8 mouse cellular contexts compared by ENCODE assay signal in the genomic region with DNA sequence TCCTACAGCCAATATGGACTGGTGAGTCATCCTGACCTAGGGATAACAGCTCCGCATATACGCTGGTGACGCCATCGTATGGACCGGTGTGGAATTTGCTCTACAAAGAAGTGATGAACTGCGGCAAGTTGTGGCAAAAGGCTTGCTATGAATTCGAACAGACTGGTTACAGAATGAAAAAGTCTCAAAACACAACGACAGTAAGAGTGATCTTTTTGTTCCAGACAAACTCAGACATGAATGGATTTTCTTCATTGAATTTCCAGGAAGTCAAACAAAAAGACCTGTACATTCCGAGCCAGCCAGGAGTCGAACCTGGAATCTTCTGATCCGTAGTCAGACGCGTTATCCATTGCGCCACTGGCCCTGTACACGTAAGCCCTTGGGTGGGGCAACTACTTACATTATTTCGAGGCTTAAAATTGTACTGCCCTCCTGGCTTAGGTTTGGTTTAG. TPM values are rescaled to one million over a fixed set of nuclear protein-coding genes. Genes with fewer than 3 reads are reported as not detected.
DNase-seq lines count a peak whose midpoint lies in the region; ATAC-seq and TF ChIP-seq lines count a peak whose summit lies in the region.

No protein-coding gene starts in this region.

- peak overlapping the region; percentile 74; the same call in 1 of the 2 replicates for H3K27ac ChIP-seq in ES-E14 (ENCODE audit: insufficient read depth, low read depth, low read length, poor library complexity, severe bottlenecking)
- H3K27ac ChIP-seq in cerebellum, adult 2 months (ENCODE audit: insufficient read depth, low read length) = no peak overlapping the region
- peak overlapping the region; percentile 91 for H3K27ac ChIP-seq in forebrain, postnatal 0 days (ENCODE audit: low read depth, low read length)
- peak overlapping the region; percentile 96 for H3K27ac ChIP-seq in layer of hippocampus, adult 2 months
- H3K27ac ChIP-seq in neural tube, embryonic 14.5 days (ENCODE audit: low read depth, low read length) = peak overlapping the region; percentile 98

- TF ChIP-seq CTCF in cerebellum, adult 2 months (IDR thresholded peaks at IDR 0.05; ENCODE audit: borderline replicate concordance, insufficient read depth, low read depth, low read length) = no peak
- TF ChIP-seq CTCF in forebrain, postnatal 0 days (IDR thresholded peaks at IDR 0.05; ENCODE audit: low read depth) = peak; percentile 29; the same call in 1 of the 2 replicates
- peak; percentile 40 for TF ChIP-seq CTCF in layer of hippocampus, adult 2 months (conservative IDR thresholded peaks at IDR 0.05)
- TF ChIP-seq CTCF in lung, adult 2 months (IDR thresholded peaks at IDR 0.05; ENCODE audit: insufficient read depth, low read length) = no peak

- no peaks in the 10 kb centered on the region for H3K36me3 ChIP-seq in ES-E14 (ENCODE audit: control insufficient read depth, insufficient read depth, low read length, poor library complexity, severe bottlenecking)
- no peaks in the 10 kb centered on the region for H3K36me3 ChIP-seq in forebrain, postnatal 0 days (ENCODE audit: insufficient read depth)
- H3K36me3 ChIP-seq in neural tube, embryonic 14.5 days (ENCODE audit: control insufficient read depth, insufficient read depth, low read length) = no peaks in the 10 kb centered on the region

- DNase-seq in ES-E14 (ENCODE audit: low read depth, low spot score) = no peak
- DNase-seq in cerebellum, adult 2 months = peak; percentile 88 to 94
- DNase-seq in forebrain, postnatal 0 days = peak; percentile 95
- DNase-seq in heart, postnatal 36 days = peak; percentile 88 to 91
- DNase-seq in layer of hippocampus, adult 2 months (ENCODE audit: low spot score in 2 of 2) = peak; percentile 84 to 91
- DNase-seq in lung, adult 2 months = peak; percentile 80
- DNase-seq in testis, postnatal 14 days (ENCODE audit: low spot score) = peak; percentile 72

- H3K4me2 ChIP-seq in forebrain, postnatal 0 days (ENCODE audit: low read depth) = peak overlapping the region; percentile 46
- peak overlapping the region; percentile 75 for H3K4me2 ChIP-seq in neural tube, embryonic 14.5 days (ENCODE audit: low read depth, low read length)

- no peak for TF ChIP-seq POLR2A in cerebellum, adult 2 months (IDR thresholded peaks at IDR 0.05; ENCODE audit: borderline replicate concordance, insufficient read depth, low read length)
- TF ChIP-seq POLR2A in lung, adult 2 months (IDR thresholded peaks at IDR 0.05; ENCODE audit: borderline replicate concordance, extremely low read depth, low read depth, low read length) = no peak

- H3K4me1 ChIP-seq in ES-E14 (ENCODE audit: control insufficient read depth in 2 of 2, insufficient read depth in 2 of 2, low read length in 2 of 2, poor library complexity in 1 of 2) = peaks cover 3 to 4% of the 10 kb centered on the region in 2 experiments; a peak in 2 of 4 replicates
- no peaks in the 10 kb centered on the region; the same call in 1 of the 2 replicates for H3K4me1 ChIP-seq in cerebellum, adult 2 months (ENCODE audit: control insufficient read depth, insufficient read depth, low read length)
- peaks cover 11% of the 10 kb centered on the region; the same call in 1 of the 2 replicates for H3K4me1 ChIP-seq in forebrain, postnatal 0 days (ENCODE audit: insufficient read depth)
- no peaks in the 10 kb centered on the region; the same call in 1 of the 2 replicates for H3K4me1 ChIP-seq in lung, adult 2 months (ENCODE audit: control insufficient read depth, insufficient read depth, low read length)
- H3K4me1 ChIP-seq in neural tube, embryonic 14.5 days (ENCODE audit: control insufficient read depth, insufficient read depth, low read length) = peaks cover 7% of the 10 kb centered on the region

- ATAC-seq in forebrain, postnatal 0 days = peak; percentile 70
- ATAC-seq in neural tube, embryonic 14.5 days (ENCODE audit: low read depth) = peak; percentile 86

- H3K4me3 ChIP-seq in ES-E14 (ENCODE audit: insufficient read depth in 1 of 2, low read depth in 1 of 2, low read length in 2 of 2, poor library complexity in 1 of 2, severe bottlenecking in 1 of 2) = peak overlapping the region; percentile 74 to 91
- H3K4me3 ChIP-seq in cerebellum, adult 2 months (replicated peaks; ENCODE audit: insufficient read depth, low read depth, low read length) = peak overlapping the region; percentile 86
- H3K4me3 ChIP-seq in forebrain, postnatal 0 days (ENCODE audit: low read depth, low read length) = peak overlapping the region; percentile 52
- H3K4me3 ChIP-seq in layer of hippocampus, adult 2 months = peak overlapping the region; percentile 91
- H3K4me3 ChIP-seq in lung, adult 2 months (replicated peaks; ENCODE audit: extremely low read depth, low read depth, low read length) = peak overlapping the region; percentile 73
- H3K4me3 ChIP-seq in neural tube, embryonic 14.5 days (ENCODE audit: low read depth, low read length) = peak overlapping the region; percentile 75

- H3K27me3 ChIP-seq in cerebellum, adult 2 months (ENCODE audit: control insufficient read depth, insufficient read depth, low read length) = no peaks in the 10 kb centered on the region
- H3K27me3 ChIP-seq in forebrain, postnatal 0 days (ENCODE audit: insufficient read depth, low read length) = no peaks in the 10 kb centered on the region
- H3K27me3 ChIP-seq in neural tube, embryonic 14.5 days (ENCODE audit: control insufficient read depth, insufficient read depth, low read length) = no peaks in the 10 kb centered on the region

- WGBS in cerebellum, adult 2 months = under 1% methylated on average over 16 of the region's 16 CpGs
- 1% methylated on average over 16 of the region's 16 CpGs for WGBS in forebrain, postnatal 0 days
- WGBS in lung, adult 2 months = under 1% methylated on average over 16 of the region's 16 CpGs
- WGBS in neural tube, embryonic 14.5 days = under 1% methylated on average over 16 of the region's 16 CpGs

- H3K9me3 ChIP-seq in ES-E14 (ENCODE audit: control insufficient read depth, insufficient read depth, low read depth, low read length) = no peaks in the 10 kb centered on the region
- no peaks in the 10 kb centered on the region for H3K9me3 ChIP-seq in forebrain, postnatal 0 days (ENCODE audit: low read length)
- H3K9me3 ChIP-seq in neural tube, embryonic 14.5 days (ENCODE audit: control insufficient read depth, low read length) = no peaks in the 10 kb centered on the region

- H3K9ac ChIP-seq in ES-E14 (ENCODE audit: insufficient read depth, low read depth, low read length, poor library complexity, severe bottlenecking) = peak overlapping the region; percentile 74; the same call in 1 of the 2 replicates
- peak overlapping the region; percentile 76 for H3K9ac ChIP-seq in forebrain, postnatal 0 days
- peak overlapping the region; percentile 43 for H3K9ac ChIP-seq in neural tube, embryonic 14.5 days (replicated peaks; ENCODE audit: low read depth, low read length)

- in situ Hi-C loops in ES-E14 (cut with MboI; ENCODE audit: low sequenced_read_pairs in 2 of 2, unreplicated experiment in 2 of 2) = loop anchor here (25.0 kb wide), 1 partner anchor 1534 kb away; no protein-coding TSS in a partner anchor

- intact Hi-C loops in heart, postnatal 36 days (cut with DNase I) = loop anchor here (1.0 to 2.0 kb wide), 4 partner anchors 9 to 1736 kb away; no protein-coding TSS in a partner anchor

TF ChIP-seq in ES-E14, 5 proteins besides CTCF, POLR2A, EP300 and RAD21:
- TF ChIP-seq MAFK (IDR thresholded peaks at IDR 0.05; ENCODE audit: insufficient read depth, low read depth, low read length) (peak; percentile 88), HCFC1 (IDR thresholded peaks at IDR 0.05; ENCODE audit: borderline replicate concordance, insufficient read depth, low read length) (no peak)

RNA-seq across cellular contexts. Expression of a gene that starts 19.2 kb away (rescaled TPM):
- total RNA-seq in ES-E14 (2012; rRNA removed) = 0.11 and 0.62 TPM in 2 replicates
- 0.21 and 0.32 TPM in 2 replicates for polyA plus RNA-seq in cerebellum, adult 2 months (2012; rRNA removed)
- total RNA-seq in forebrain, postnatal 0 days (2014; rRNA removed) = 0.08 and 0.33 TPM in 2 replicates
- polyA plus RNA-seq in forebrain, postnatal 0 days (2015; fragmentation: Nextera tagmentation; extraction: Ambion mirVana) = 0.12 TPM in 1 of 2 replicates, not detected in the other
- not detected for total RNA-seq in heart, postnatal 36 days (2021)
- total RNA-seq in layer of hippocampus, adult 2 months (2021) = not detected
- not detected in 2 replicates for polyA plus RNA-seq in lung, adult 2 months (2012; rRNA removed)
- polyA plus RNA-seq in neural tube, embryonic 14.5 days (2014; fragmentation: Nextera tagmentation; extraction: Ambion mirVana) = 0.17 TPM in 1 of 2 replicates, not detected in the other

RNA-seq across cellular contexts. Expression of a gene that starts 22.9 kb away (rescaled TPM):
- total RNA-seq in ES-E14 (2012; rRNA removed) = 10.5 and 15.5 TPM in 2 replicates
- polyA plus RNA-seq in cerebellum, adult 2 months (2012; rRNA removed) = 9.8 and 10.7 TPM in 2 replicates
- total RNA-seq in forebrain, postnatal 0 days (2014; rRNA removed) = 6.5 and 8.2 TPM in 2 replicates
- polyA plus RNA-seq in forebrain, postnatal 0 days (2015; fragmentation: Nextera tagmentation; extraction: Ambion mirVana) = 7.7 and 8.2 TPM in 2 replicates
- 1 to 10 TPM; 4.3 TPM for total RNA-seq in heart, postnatal 36 days (2021)
- 1 to 10 TPM; 7.8 to 9.7 TPM for total RNA-seq in layer of hippocampus, adult 2 months (2021)
- polyA plus RNA-seq in lung, adult 2 months (2012; rRNA removed) = 2.7 and 3.3 TPM in 2 replicates
- 8.8 and 9.5 TPM in 2 replicates for polyA plus RNA-seq in neural tube, embryonic 14.5 days (2014; fragmentation: Nextera tagmentation; extraction: Ambion mirVana)

RNA-seq across cellular contexts. Expression of a gene that starts 42.1 kb away (rescaled TPM):
- 0.95 and 1.5 TPM in 2 replicates for total RNA-seq in ES-E14 (2012; rRNA removed)
- 0.20 and 0.21 TPM in 2 replicates for polyA plus RNA-seq in cerebellum, adult 2 months (2012; rRNA removed)
- not detected in 2 replicates for total RNA-seq in forebrain, postnatal 0 days (2014; rRNA removed)
- polyA plus RNA-seq in forebrain, postnatal 0 days (2015; fragmentation: Nextera tagmentation; extraction: Ambion mirVana) = 0.10 TPM in 1 of 2 replicates, not detected in the other
- not detected for total RNA-seq in heart, postnatal 36 days (2021)
- under 1 TPM; 0.49 to 0.52 TPM for total RNA-seq in layer of hippocampus, adult 2 months (2021)
- not detected in 2 replicates for polyA plus RNA-seq in lung, adult 2 months (2012; rRNA removed)
- not detected in 2 replicates for polyA plus RNA-seq in neural tube, embryonic 14.5 days (2014; fragmentation: Nextera tagmentation; extraction: Ambion mirVana)

Comparison
In these comparisons a context has a peak if more than half of its experiments do, and no peak if none do; other contexts are left out.
1. CTCF ChIP-seq: peak in forebrain, postnatal 0 days (single experiment) and layer of hippocampus, adult 2 months (single experiment); none in cerebellum, adult 2 months (single experiment) and lung, adult 2 months (single experiment).
2. Peak in every context shown above with its lines, with median percentiles within 50 percentile points of each other: H3K4me3 ChIP-seq and H3K9ac ChIP-seq.